Mouse (Mus musculus) G1E-ER4 (cell line): ENCODE measurements around the gene Dock4. TPM values are rescaled to one million over a fixed set of nuclear protein-coding genes. Genes with fewer than 3 reads are reported as not detected.

Experiments
- GATA1 ChIP-seq: IDR thresholded peaks from one replicate; pipeline ENCODE4 v1.8.0; 2012; ENCODE audit warnings: low read length, inconsistent platforms
- polyA plus RNA-seq: library from polyadenylated mRNA; stranded (reverse); fragments of >175 nt; gene quantifications from 2 replicates; pipeline ENCODE4 v1.2.3, GENCODE M21; 2012

Gene Dock4
- polyA plus RNA-seq, 1 experiment = 0.02 TPM

- no peak for TF ChIP-seq GATA1
Observed at GRCm38 (mm10) chr12:40568971-40569968, 123.5 kb downstream of the Dock4 start.

GRCm38 (mm10) chr12:40570250-40570649 lies 124.5 kb downstream of the Dock4 start:
- no peak for TF ChIP-seq GATA1

GRCm38 (mm10) chr12:40574051-40574450 lies 128.3 kb downstream of the Dock4 start:
- TF ChIP-seq GATA1 = no peak

- TF ChIP-seq GATA1 = no peak
Observed at GRCm38 (mm10) chr12:40576749-40577148, 131.0 kb downstream of the Dock4 start.

- no peak for TF ChIP-seq GATA1
Observed at GRCm38 (mm10) chr12:40580351-40580750, 134.6 kb downstream of the Dock4 start.

GRCm38 (mm10) chr12:40581037-40581436 lies 135.3 kb downstream of the Dock4 start:
- TF ChIP-seq GATA1 = no peak

- TF ChIP-seq GATA1 = no peak
Observed at GRCm38 (mm10) chr12:40582059-40582458, 136.3 kb downstream of the Dock4 start.

GRCm38 (mm10) chr12:40584526-40585289 lies 139.0 kb downstream of the Dock4 start:
- TF ChIP-seq GATA1 = no peak

GRCm38 (mm10) chr12:40585456-40586141 lies 139.8 kb downstream of the Dock4 start:
- TF ChIP-seq GATA1 = no peak

- TF ChIP-seq GATA1 = no peak
Observed at GRCm38 (mm10) chr12:40594161-40594560, 148.4 kb downstream of the Dock4 start.

GRCm38 (mm10) chr12:40595440-40595839 lies 149.7 kb downstream of the Dock4 start:
- no peak for TF ChIP-seq GATA1

GRCm38 (mm10) chr12:40596020-40596419 lies 150.3 kb downstream of the Dock4 start:
- TF ChIP-seq GATA1 = no peak

- TF ChIP-seq GATA1 = no peak
Observed at GRCm38 (mm10) chr12:40596441-40596840, 150.7 kb downstream of the Dock4 start.

GRCm38 (mm10) chr12:40599952-40600351 lies 154.2 kb downstream of the Dock4 start:
- no peak for TF ChIP-seq GATA1

- TF ChIP-seq GATA1 = no peak
Observed at GRCm38 (mm10) chr12:40605565-40605964, 159.8 kb downstream of the Dock4 start.

GRCm38 (mm10) chr12:40622926-40623325 lies 177.2 kb downstream of the Dock4 start:
- no peak for TF ChIP-seq GATA1

GRCm38 (mm10) chr12:40626521-40626920 lies 180.8 kb downstream of the Dock4 start:
- no peak for TF ChIP-seq GATA1
